Mouse (Mus musculus) cortical plate, adult 2 months (tissue): ENCODE measurements at regions not wholly inside any gene's neighbourhood (a gene's known extent, or its start where the extent isn't known, plus 50 kb on each side); places are given as distances from the start of the nearest gene placed in this dataset.

Experiments used
- CTCF ChIP-seq: fragments of 200-500 bp; IDR thresholded peaks from 2 replicates; pipeline ENCODE4 v1.5.1; 2011; ENCODE audit warnings: mild to moderate bottlenecking, control low read depth, low read length; ENCODE audit not compliant: insufficient read depth; ENCODE audit errors: extremely low read depth
- POLR2A ChIP-seq: fragments of 200-500 bp; IDR thresholded peaks from 2 replicates; pipeline ENCODE4 v1.6.1; 2011; ENCODE audit warnings: mild to moderate bottlenecking, low read length, control low read depth; ENCODE audit not compliant: insufficient read depth; ENCODE audit errors: extremely low read depth

GRCm38 (mm10) chr15:60537191-60537590 lies 316.4 kb downstream of the Fam84b start:
- TF ChIP-seq POLR2A (no peak), CTCF (no peak)
